Mouse (Mus musculus): ENCODE data around the gene Map3k6.

Gene Map3k6

GRCm38 (mm10) chr4:133213661-133214060 is 27.0 kb upstream of the Map3k6 start:
- no peak for DNase-seq (ENCODE audit: low spot score in 2 of 2)

- DNase-seq (ENCODE audit: low spot score in 2 of 2) = peak; percentile 44 to 52
These were observed 23.0 kb upstream of the Map3k6 start for GRCm38 (mm10) chr4:133217641-133218040.

GRCm38 (mm10) chr4:133218745-133219144 is 21.9 kb upstream of the Map3k6 start:
- no peak for DNase-seq (ENCODE audit: low spot score in 2 of 2)

GRCm38 (mm10) chr4:133220656-133221055 is 20.0 kb upstream of the Map3k6 start:
- DNase-seq (ENCODE audit: low spot score in 2 of 2) = no peak

- DNase-seq (ENCODE audit: low spot score in 2 of 2) = no peak
These were observed 18.9 kb upstream of the Map3k6 start for GRCm38 (mm10) chr4:133221701-133222100.

GRCm38 (mm10) chr4:133223875-133224274 is 16.7 kb upstream of the Map3k6 start:
- no peak for DNase-seq (ENCODE audit: low spot score in 2 of 2)

- no peak for DNase-seq (ENCODE audit: low spot score in 2 of 2)
These were observed 14.5 kb upstream of the Map3k6 start for GRCm38 (mm10) chr4:133226073-133226472.

GRCm38 (mm10) chr4:133227636-133228035 is 13.0 kb upstream of the Map3k6 start:
- no peak for DNase-seq (ENCODE audit: low spot score in 2 of 2)

- DNase-seq (ENCODE audit: low spot score in 2 of 2) = no peak
These were observed 11.0 kb upstream of the Map3k6 start for GRCm38 (mm10) chr4:133229582-133229981.

GRCm38 (mm10) chr4:133233285-133233976 is 7.2 kb upstream of the Map3k6 start:
- DNase-seq (ENCODE audit: low spot score in 2 of 2) = no peak

GRCm38 (mm10) chr4:133234771-133235170 is 5.8 kb upstream of the Map3k6 start:
- no peak for DNase-seq (ENCODE audit: low spot score in 2 of 2)

- DNase-seq (ENCODE audit: low spot score in 2 of 2) = no peak
These were observed 5.2 kb upstream of the Map3k6 start for GRCm38 (mm10) chr4:133235415-133235814.

GRCm38 (mm10) chr4:133237911-133238310 is 2.7 kb upstream of the Map3k6 start:
- no peak for DNase-seq (ENCODE audit: low spot score in 2 of 2)

- peak; percentile 89 to 90 for DNase-seq (ENCODE audit: low spot score in 2 of 2)
These were observed 603 bp downstream of the Map3k6 start for GRCm38 (mm10) chr4:133240934-133241908.

GRCm38 (mm10) chr4:133241910-133242309 is 1.3 kb downstream of the Map3k6 start:
- DNase-seq (ENCODE audit: low spot score in 2 of 2) = no peak

- DNase-seq (ENCODE audit: low spot score in 2 of 2) = no peak
These were observed 2.1 kb downstream of the Map3k6 start for GRCm38 (mm10) chr4:133242710-133243109.

GRCm38 (mm10) chr4:133243538-133243937 is 2.9 kb downstream of the Map3k6 start:
- no peak for DNase-seq (ENCODE audit: low spot score in 2 of 2)

GRCm38 (mm10) chr4:133244289-133244688 is 3.7 kb downstream of the Map3k6 start:
- DNase-seq (ENCODE audit: low spot score in 2 of 2) = no peak

GRCm38 (mm10) chr4:133247072-133247471 is 6.5 kb downstream of the Map3k6 start:
- no peak for DNase-seq (ENCODE audit: low spot score in 2 of 2)

- DNase-seq (ENCODE audit: low spot score in 2 of 2) = no peak
These were observed 7.3 kb downstream of the Map3k6 start for GRCm38 (mm10) chr4:133247806-133248449.

GRCm38 (mm10) chr4:133250609-133251008 is 10.0 kb downstream of the Map3k6 start:
- peak; percentile 78 to 79 for DNase-seq (ENCODE audit: low spot score in 2 of 2)

GRCm38 (mm10) chr4:133251214-133251613 is 10.6 kb downstream of the Map3k6 start:
- no peak for DNase-seq (ENCODE audit: low spot score in 2 of 2)

Measured in frontal cortex, postnatal 36 days (tissue).